Mouse (Mus musculus) embryonic facial prominence, embryonic 12.5 days (tissue): ENCODE measurements around the gene Glcci1. TPM values are rescaled to one million over a fixed set of nuclear protein-coding genes. Genes with fewer than 3 reads are reported as not detected.
"Not testable (repeated sequence)": the region's sequence is repeated elsewhere in the genome, so short reads cannot be mapped to it uniquely, and the experiment has no call there.

Experiments used
- ATAC-seq: fragments of 200-750 bp; cut with Nextera tagmentation; 2 replicates; pipeline ENCODE4 v1.8.0; 2017; ENCODE audit not compliant: insufficient number of reproducible peaks, insufficient read depth, low FRiP score, low TSS enrichment
- H3K27ac ChIP-seq: fragments of 300-500 bp; sonication (generic); 2 replicates; pipeline ENCODE4 v1.5.1; 2016; ENCODE audit warnings: mild to moderate bottlenecking
- H3K27me3 ChIP-seq: fragments of 300-500 bp; sonication (generic); 2 replicates; pipeline ENCODE4 v1.6.1; 2016; ENCODE audit warnings: mild to moderate bottlenecking, moderate library complexity
- H3K36me3 ChIP-seq: fragments of 300-500 bp; sonication (generic); 2 replicates; pipeline ENCODE4 v1.6.1; 2016; ENCODE audit warnings: mild to moderate bottlenecking
- H3K4me1 ChIP-seq: fragments of 300-500 bp; sonication (generic); 2 replicates; pipeline ENCODE4 v1.6.1; 2016
- H3K4me2 ChIP-seq: fragments of 300-500 bp; sonication (generic); replicated peaks from 2 replicates; pipeline ENCODE4 v1.6.1; 2016; ENCODE audit warnings: mild to moderate bottlenecking, moderate library complexity
- H3K4me3 ChIP-seq: fragments of 300-500 bp; sonication (generic); 2 replicates; pipeline ENCODE4 v1.5.1; 2016; ENCODE audit warnings: mild to moderate bottlenecking
- H3K9ac ChIP-seq: fragments of 300-500 bp; sonication (generic); 2 replicates; pipeline ENCODE4 v1.6.1; 2016; ENCODE audit warnings: mild to moderate bottlenecking, moderate library complexity
- H3K9me3 ChIP-seq: fragments of 300-500 bp; sonication (generic); 2 replicates; pipeline ENCODE4 v1.6.1; 2016; ENCODE audit warnings: mild to moderate bottlenecking, moderate library complexity
- WGBS: fragments of 180-500 bp; shearing (Covaris S2); methylation state at CpG from one replicate; pipeline ENCODE4 v1.1.7; 2016; 5-methylcytosine and 5-hydroxymethylcytosine counted together
- polyA plus RNA-seq: library from polyadenylated mRNA; unstranded; fragments of >200 nt; fragmentation: Nextera tagmentation; extraction: Ambion mirVana; gene quantifications from 2 replicates; pipeline ENCODE4 v1.2.1, GENCODE M21; 2016

The Glcci1 gene
- polyA plus RNA-seq, 1 experiment from 2014 or later: 15.9 TPM

DNA sequence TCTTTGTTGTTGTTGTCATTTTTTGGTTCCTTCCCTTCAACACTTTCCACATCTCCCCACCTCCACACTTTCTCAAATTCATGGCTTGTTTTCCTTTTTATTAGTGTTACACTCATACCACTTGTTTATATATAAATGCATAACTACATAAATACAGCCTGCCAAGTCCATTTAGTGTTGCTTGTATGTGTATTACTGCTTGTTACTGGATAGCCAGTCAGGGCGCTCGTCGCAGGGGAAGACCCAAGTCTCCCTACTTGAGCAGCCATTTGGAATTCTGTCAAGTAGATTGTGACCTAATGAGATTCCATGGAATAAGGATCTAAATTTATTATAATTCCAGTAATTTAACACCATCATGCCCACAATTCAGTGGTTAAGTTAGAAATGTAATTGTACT is 10.3 kb downstream of the Glcci1 start:
- no peak for ATAC-seq
- Histone ChIP-seq H3K4me2 (no peak overlapping the region), H3K4me1 (no peaks in the 10 kb centered on the region), H3K36me3 (no peaks in the 10 kb centered on the region), H3K27me3 (no peaks in the 10 kb centered on the region), H3K27ac (no peak overlapping the region), H3K9me3 (no peaks in the 10 kb centered on the region), H3K4me3 (no peak overlapping the region), H3K9ac (no peak overlapping the region)
- 81% methylated on average over 3 of the region's 3 CpGs for WGBS

DNA sequence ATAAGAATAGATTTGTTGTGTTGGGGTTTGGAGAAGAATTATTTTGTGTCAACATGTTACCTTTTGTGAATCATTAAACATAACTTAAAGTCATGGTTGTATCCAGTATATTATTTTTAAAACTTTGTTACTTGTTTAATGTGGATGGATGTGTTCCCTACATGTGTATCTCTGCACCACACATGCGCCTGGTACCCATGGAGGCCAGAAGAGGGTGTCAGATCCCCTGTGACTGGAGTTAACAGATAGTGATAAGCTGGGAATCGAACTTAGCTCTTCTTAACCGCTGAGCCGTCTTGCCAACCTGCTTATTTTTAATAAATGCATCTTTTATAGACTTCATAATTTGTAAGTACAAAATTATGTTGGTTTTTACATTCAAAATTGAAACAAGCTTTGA is 11.8 kb downstream of the Glcci1 start:
- no peaks in the 10 kb centered on the region for H3K27me3 ChIP-seq
- H3K4me3 ChIP-seq: no peak overlapping the region
- no peak overlapping the region for H3K9ac ChIP-seq
- H3K4me2 ChIP-seq: no peak overlapping the region
- WGBS: 94% methylated on average over 4 of the region's 4 CpGs
- ATAC-seq: no peak
- no peak overlapping the region for H3K27ac ChIP-seq
- H3K9me3 ChIP-seq: no peaks in the 10 kb centered on the region
- no peaks in the 10 kb centered on the region for H3K4me1 ChIP-seq
- H3K36me3 ChIP-seq: no peaks in the 10 kb centered on the region

DNA sequence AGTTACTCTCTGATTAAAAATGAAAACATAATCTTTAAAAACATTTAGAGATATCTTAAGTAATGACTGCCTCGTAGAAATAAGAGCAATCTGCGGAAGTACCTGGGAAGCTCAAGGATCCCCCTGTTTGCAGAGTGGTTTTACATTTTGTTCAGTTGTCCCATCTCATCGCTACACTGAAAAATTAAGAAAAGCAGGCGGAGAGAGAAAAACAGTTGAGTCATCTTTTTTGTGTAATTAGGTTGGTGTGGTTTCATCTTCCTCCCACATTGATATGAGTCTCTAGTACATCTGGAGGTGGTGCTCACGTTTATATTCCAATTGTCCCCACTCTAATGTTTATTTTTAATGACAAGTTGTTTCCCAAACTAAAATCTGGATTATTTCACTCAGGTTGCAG is 15.3 kb downstream of the Glcci1 start:
- H3K4me1 ChIP-seq: no peaks in the 10 kb centered on the region
- ATAC-seq: no peak
- H3K9me3 ChIP-seq: no peaks in the 10 kb centered on the region
- no peak overlapping the region for H3K4me2 ChIP-seq
- H3K27me3 ChIP-seq: no peaks in the 10 kb centered on the region
- no peak overlapping the region for H3K27ac ChIP-seq
- 83% methylated on average over 5 of the region's 5 CpGs for WGBS
- H3K36me3 ChIP-seq: no peaks in the 10 kb centered on the region
- no peak overlapping the region for H3K9ac ChIP-seq
- H3K4me3 ChIP-seq: no peak overlapping the region

GRCm38 (mm10) chr6:8531104-8531894 is 21.9 kb downstream of the Glcci1 start:
- 87% methylated on average over 4 of the region's 4 CpGs for WGBS
- Histone ChIP-seq H3K27me3 (no peaks in the 10 kb centered on the region), H3K36me3 (no peaks in the 10 kb centered on the region), H3K9ac (no peak overlapping the region), H3K9me3 (no peaks in the 10 kb centered on the region), H3K4me1 (no peaks in the 10 kb centered on the region), H3K4me3 (no peak overlapping the region), H3K4me2 (no peak overlapping the region), H3K27ac (no peak overlapping the region)
- no peak for ATAC-seq

DNA sequence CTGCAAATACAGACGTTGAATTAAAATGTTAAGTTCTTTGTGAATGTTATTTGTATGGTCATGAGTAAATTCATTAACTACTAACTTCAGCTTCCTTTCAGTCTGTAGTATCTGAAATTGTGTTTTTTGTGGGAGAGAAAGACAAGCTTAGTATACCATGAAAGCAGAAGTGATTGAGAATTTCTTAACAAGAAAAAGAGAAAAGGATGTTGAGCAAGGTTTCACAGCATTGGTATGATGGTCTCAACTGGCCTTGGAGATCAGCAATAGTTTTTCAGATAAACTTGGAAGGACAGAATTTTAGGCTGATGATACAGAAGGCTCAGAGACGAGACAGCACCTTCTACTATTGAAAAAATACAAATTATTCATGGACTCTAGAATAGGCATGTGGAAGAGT is 27.5 kb downstream of the Glcci1 start:
- Histone ChIP-seq H3K36me3 (no peaks in the 10 kb centered on the region), H3K4me1 (no peaks in the 10 kb centered on the region), H3K27ac (no peak overlapping the region), H3K9me3 (no peaks in the 10 kb centered on the region), H3K4me3 (no peak overlapping the region), H3K4me2 (no peak overlapping the region), H3K9ac (no peak overlapping the region), H3K27me3 (no peaks in the 10 kb centered on the region)
- 83% methylated on average over 2 of the region's 2 CpGs for WGBS
- no peak for ATAC-seq

- not testable (repeated sequence) for H3K9me3 ChIP-seq, H3K36me3 ChIP-seq, H3K4me1 ChIP-seq, H3K9ac ChIP-seq, H3K4me3 ChIP-seq, H3K27me3 ChIP-seq, ATAC-seq, H3K27ac ChIP-seq, H3K4me2 ChIP-seq
- WGBS: 93% methylated on average over 4 of the region's 4 CpGs
Observed at GRCm38 (mm10) chr6:8541531-8541930, 32.1 kb downstream of the Glcci1 start.

- Histone ChIP-seq H3K4me1 (no peaks in the 10 kb centered on the region), H3K9me3 (no peaks in the 10 kb centered on the region), H3K36me3 (peaks cover 5% of the 10 kb centered on the region; the same call in 1 of the 2 replicates), H3K9ac (no peak overlapping the region), H3K27ac (no peak overlapping the region), H3K4me2 (no peak overlapping the region), H3K4me3 (no peak overlapping the region), H3K27me3 (no peaks in the 10 kb centered on the region)
- no peak for ATAC-seq
- WGBS: 90% methylated on average over 5 of the region's 5 CpGs
Observed at GRCm38 (mm10) chr6:8544822-8545221, 35.4 kb downstream of the Glcci1 start.

GRCm38 (mm10) chr6:8545780-8546179 is 36.4 kb downstream of the Glcci1 start:
- WGBS: 88% methylated on average over 7 of the region's 7 CpGs
- Histone ChIP-seq H3K27me3 (no peaks in the 10 kb centered on the region), H3K9me3 (no peaks in the 10 kb centered on the region), H3K36me3 (peaks cover 5% of the 10 kb centered on the region; the same call in 1 of the 2 replicates), H3K27ac (no peak overlapping the region), H3K4me2 (no peak overlapping the region), H3K4me1 (no peaks in the 10 kb centered on the region), H3K9ac (no peak overlapping the region), H3K4me3 (no peak overlapping the region)
- ATAC-seq: no peak

DNA sequence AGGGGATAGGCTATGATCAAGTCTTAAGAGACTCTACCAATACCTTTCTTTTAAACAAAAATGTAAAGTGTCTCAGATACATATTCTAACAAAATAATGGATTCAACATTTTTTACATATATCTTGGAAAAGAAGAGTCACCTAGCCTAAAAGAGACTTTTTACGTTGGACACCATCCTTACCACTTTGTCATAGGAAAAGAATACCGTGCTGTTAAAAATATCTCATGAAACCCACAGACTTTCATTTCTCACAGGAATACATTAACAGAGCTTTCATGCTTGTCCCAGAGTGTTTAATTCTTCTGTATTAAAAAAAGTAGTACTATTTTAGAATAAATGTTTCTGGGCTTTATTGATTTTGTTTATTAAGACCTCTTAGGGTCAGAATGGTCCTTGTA is 41.8 kb downstream of the Glcci1 start:
- ATAC-seq: no peak
- WGBS: 96% methylated on average over 2 of the region's 2 CpGs
- no peak overlapping the region for H3K27ac ChIP-seq
- no peak overlapping the region for H3K4me2 ChIP-seq
- no peaks in the 10 kb centered on the region for H3K36me3 ChIP-seq
- H3K9me3 ChIP-seq: no peaks in the 10 kb centered on the region
- no peak overlapping the region for H3K9ac ChIP-seq
- no peaks in the 10 kb centered on the region for H3K4me1 ChIP-seq
- H3K27me3 ChIP-seq: no peaks in the 10 kb centered on the region
- no peak overlapping the region for H3K4me3 ChIP-seq

GRCm38 (mm10) chr6:8556849-8557571 is 47.6 kb downstream of the Glcci1 start:
- H3K4me1 ChIP-seq: no peaks in the 10 kb centered on the region
- H3K27ac ChIP-seq: no peak overlapping the region
- H3K36me3 ChIP-seq: 0 out of 2 replicates have a peak, but pooled peaks cover 5% of the 10 kb centered on the region
- H3K9ac ChIP-seq: no peak overlapping the region
- H3K4me3 ChIP-seq: no peak overlapping the region
- H3K27me3 ChIP-seq: no peaks in the 10 kb centered on the region
- WGBS: 93% methylated on average over 5 of the region's 5 CpGs
- ATAC-seq: no peak
- no peak overlapping the region for H3K4me2 ChIP-seq
- no peaks in the 10 kb centered on the region for H3K9me3 ChIP-seq

DNA sequence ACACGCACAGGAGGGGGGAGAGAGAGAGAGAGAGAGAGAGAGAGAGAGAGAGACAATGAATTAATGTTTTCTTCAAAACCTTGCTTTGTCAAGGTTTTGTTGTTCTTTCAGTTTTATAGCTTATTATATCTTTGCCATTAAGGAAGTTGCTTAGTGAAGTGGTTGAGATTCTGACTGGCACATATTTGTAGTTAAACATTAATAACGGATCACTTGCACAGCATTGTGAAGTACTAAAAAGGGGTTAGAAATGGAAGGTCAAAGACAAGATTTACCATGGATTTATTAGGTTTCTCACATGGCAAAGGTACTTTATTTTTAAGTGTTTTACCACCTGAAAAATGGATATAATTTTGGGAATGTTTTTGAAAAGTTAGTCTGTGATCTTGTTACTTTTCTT is 51.3 kb downstream of the Glcci1 start:
- no peak overlapping the region for H3K27ac ChIP-seq
- H3K4me1 ChIP-seq: no peaks in the 10 kb centered on the region
- 0 out of 2 replicates have a peak, but pooled peaks cover 5% of the 10 kb centered on the region for H3K36me3 ChIP-seq
- H3K9me3 ChIP-seq: no peaks in the 10 kb centered on the region
- no peak overlapping the region for H3K9ac ChIP-seq
- H3K27me3 ChIP-seq: no peaks in the 10 kb centered on the region
- ATAC-seq: no peak
- WGBS: 83% methylated on average over 2 of the region's 2 CpGs
- no peak overlapping the region for H3K4me2 ChIP-seq
- no peak overlapping the region for H3K4me3 ChIP-seq

GRCm38 (mm10) chr6:8582377-8582776 is 73.0 kb downstream of the Glcci1 start:
- no peaks in the 10 kb centered on the region for H3K27me3 ChIP-seq
- no peak overlapping the region for H3K9ac ChIP-seq
- no peak overlapping the region for H3K4me2 ChIP-seq
- peaks cover 7% of the 10 kb centered on the region; the same call in 1 of the 2 replicates for H3K36me3 ChIP-seq
- no peaks in the 10 kb centered on the region for H3K4me1 ChIP-seq
- ATAC-seq: no peak
- H3K27ac ChIP-seq: no peak overlapping the region
- H3K4me3 ChIP-seq: no peak overlapping the region
- no peaks in the 10 kb centered on the region for H3K9me3 ChIP-seq
- WGBS: 93% methylated on average over 9 of the region's 9 CpGs
